Mouse (Mus musculus): Measurements from ENCODE around the gene Tmem114.

Tmem114 gene

DNA sequence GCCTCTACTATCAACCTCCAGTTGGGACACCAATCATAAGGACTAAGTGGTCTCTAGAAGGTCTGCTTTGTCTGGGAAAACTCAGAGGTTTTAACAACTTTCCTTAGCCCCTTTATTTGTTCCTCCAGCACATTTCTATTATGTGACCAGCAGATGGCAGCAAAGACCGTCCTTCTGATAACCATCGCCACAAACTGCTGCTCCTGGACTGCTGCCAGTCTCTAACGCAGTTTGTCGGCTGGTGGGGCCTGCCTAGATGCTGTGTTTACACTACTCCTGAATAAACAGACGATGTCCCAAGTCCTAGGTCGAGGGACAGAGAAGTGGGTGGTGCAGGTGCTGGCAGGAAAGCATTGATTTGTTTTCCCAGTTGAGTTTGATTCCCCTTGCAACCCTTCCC, 18.2 kb downstream of the Tmem114 start:
- no peak for DNase-seq

DNA sequence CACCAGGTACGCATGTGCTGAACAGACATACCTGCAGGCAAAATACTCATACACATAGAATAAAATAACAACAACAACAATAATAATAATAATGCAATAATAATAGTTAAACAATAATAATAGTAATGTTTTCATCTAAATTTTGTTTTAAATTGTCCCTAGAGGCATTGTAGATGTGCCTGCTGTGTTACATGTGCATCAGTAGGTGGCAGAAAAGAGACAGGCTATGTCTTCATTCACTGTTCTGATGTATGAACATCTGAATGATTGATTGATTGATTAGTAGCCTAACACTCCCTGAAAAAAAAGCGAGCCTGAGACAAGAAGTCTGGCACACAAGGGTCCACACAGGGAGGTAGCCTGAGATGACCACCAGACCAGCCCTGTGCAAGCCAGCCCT, 22.3 kb downstream of the Tmem114 start:
- no peak for DNase-seq

DNA sequence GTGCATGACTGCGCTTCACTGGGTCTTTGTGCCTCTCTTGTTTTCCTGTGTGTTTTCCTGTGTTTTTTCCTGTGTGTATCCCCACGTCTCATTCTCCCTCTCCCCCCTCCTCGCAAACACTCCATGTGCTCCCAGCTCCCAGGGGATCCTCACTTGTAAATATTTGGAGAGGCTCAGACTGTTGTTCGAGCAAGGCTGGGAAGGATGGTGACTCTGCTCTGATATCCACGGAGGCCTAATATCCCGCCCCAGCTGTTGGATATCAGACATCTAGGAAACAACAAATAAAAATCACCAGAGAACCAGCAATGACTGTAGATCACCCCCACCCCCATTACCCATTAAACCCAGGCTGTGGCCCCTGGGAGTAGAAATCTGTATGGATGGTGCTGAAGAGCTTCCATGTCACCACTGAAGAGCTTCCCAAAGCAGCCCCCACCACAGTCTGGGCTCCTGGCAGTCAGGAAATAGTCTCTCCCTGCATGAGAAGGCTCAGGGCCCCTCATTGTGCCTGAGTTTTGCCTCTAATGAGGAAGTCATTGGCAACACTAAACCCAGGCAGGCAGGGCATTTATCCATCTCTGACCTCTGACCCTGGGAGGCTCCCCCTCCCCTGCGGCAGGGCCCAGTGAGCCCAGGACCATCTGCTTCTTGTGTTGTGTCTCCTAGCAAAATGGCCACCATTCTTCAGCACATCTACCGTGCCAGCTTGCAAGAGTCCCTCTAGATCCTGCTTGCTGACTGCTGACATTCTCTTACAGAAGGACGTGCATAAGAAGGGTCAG, 23.6 kb downstream of the Tmem114 start:
- DNase-seq = no peak

DNA sequence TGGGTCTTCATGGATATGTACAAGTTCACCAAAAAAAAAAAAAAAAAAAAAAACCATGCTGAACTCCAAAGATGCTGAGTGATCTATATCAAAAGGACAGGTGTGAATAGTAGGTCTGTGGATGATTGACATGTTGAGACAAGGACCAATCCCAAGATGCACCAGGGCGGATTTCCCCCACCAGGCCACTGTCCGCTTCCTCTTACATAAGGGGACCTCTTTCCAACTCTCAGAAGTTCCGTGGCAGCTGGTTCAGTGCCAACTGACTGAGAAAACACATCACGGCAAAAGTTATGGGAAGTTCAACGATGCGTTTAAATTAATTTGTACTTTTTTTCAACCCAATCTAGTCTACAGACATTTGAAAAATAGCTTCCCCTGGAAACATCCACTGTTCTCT, 25.1 kb downstream of the Tmem114 start:
- no peak for DNase-seq

DNA sequence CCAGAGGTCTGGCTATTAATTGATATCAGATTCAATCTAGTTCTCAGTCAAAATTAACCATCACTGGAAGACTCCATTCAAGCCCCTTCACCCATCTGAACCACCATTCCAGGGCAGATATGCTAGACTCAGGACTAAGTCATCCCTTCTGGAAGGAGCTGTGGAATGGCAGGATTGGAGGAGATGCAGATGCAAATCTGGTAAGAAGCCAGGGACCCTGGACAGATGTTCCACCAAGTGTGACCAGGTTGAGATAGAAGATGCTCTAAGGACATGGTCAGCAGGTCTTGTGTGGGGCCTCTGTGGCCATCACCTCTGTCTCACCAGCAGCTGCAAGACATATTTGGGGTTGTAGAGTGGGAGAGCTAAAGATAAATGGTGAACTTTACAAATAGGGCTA, 30.0 kb downstream of the Tmem114 start:
- no peak for DNase-seq

DNA sequence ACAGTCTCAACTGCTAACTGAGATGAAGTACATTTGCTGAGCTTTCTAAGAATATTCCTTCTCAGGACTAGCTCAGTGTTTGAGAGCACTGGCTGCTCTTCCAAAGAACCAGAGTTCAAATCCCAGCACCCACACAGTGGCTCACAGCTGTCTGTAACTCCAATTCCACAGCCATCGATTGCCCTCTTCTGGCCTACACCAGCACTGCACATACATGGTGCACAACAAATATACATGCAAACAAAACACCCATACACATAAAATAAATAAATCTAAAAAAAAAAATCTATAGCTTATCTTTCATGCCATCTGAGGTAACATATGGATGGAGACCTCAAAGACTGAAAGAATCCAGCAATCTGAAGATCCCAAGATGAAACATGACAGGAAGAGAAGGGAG, 36.4 kb downstream of the Tmem114 start:
- no peak for DNase-seq

DNA sequence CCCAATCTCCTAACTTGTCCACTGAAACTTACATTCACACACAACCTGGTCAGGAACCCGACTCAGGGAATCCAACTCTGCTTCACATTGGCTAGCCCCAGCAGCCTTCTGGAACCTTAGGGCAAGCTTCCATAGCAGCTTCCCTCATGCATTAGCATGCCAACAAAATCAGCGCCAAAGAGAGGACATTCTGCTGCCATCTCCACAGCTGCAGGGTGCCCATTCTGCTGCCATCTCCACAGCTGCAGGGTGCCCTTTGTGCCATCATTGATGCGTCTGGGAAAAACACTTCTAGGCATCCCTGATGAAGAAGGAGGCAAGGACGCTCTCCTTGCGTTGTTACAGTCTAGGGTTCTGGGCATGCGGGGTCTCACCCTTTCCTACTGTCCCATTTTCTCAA, 38.5 kb downstream of the Tmem114 start:
- DNase-seq = no peak

DNA sequence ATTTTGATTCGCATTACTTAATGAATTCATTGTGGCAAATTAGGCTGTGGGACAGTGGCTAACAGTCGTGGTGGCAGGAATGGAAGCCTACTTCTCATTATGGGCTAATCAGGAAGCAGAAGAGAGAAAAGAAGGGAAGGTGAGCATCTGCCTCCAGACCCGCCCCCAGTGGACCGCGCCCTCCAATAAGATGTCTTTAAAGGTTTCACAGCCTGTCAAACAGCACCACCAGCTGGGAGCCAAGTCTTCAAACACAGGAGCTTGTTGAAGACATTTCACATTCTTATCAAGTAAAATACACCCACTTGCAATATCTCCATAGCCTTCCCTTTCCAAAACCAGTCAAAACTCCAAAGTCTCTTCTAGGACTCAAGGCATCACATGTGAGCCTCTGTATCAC, 39.3 kb downstream of the Tmem114 start:
- no peak for DNase-seq

DNA sequence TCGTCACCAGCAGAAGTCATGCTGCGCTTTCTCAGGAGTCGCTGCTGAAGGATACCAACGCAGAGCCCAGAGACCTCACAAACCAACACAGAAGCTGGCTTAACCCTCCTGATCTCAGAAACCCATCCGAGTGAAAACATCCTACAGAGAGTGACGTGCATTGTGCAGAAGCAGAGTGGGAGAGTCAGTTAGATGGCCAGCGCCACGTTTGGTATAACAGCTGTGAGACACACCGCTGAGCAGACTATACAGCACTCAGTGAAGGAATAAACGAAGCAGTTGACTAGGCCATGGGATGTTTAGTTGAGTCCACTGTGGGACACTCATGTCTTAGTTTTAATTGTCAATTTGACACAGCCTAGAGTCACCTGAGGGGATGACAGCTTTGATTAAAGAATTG, 40.2 kb downstream of the Tmem114 start:
- DNase-seq = peak; percentile 19

DNA sequence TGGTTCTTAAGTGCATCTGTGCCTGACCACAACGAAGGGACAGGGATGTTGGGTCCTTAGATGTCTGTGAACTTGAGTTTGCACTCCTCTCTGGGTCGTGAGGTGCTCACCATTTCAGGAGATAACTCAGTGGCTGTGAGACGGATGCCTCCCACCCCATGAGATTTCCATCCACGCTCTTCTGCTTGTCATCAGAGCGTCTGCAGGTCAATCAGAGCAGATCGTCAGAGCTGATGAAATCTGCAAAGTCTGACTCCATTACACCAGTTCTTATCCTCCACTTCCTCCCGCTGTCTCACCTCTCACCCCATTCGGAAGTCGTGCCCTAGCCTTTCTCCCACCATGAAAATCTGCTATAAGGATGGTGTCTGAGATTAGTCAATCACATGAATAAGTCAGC, 41.5 kb downstream of the Tmem114 start:
- DNase-seq = no peak

DNA sequence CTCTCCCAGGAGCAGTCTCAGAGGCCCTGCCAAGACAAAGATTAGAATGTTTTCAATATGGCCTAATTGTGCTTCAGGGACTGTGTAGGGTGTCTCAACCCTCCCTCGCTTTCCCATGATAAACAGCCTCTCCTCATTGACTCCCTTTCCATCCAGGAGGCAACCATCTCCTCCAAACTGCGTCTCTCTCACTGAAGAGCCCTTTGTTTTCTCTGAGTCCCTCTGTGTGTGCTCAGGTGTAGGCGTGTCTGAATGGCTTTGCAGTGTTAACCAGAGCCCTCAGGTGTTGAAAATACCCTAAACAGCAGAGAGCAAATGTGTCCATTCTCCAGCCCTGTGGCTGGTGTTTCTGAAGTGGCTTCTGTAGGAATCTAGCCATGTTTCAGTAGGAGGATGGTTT, 61.9 kb downstream of the Tmem114 start:
- DNase-seq = no peak
